9 mouse cellular contexts compared by ENCODE assay signal in genomic region chr14:76528641-76529040, GRCm38 (mm10). TPM values are rescaled to one million over a fixed set of nuclear protein-coding genes. Genes with fewer than 3 reads are reported as not detected.
DNase-seq lines count a peak whose midpoint lies in the region; ATAC-seq and TF ChIP-seq lines count a peak whose summit lies in the region.
"Had no signal": no experiment of that assay in that cellular context is flagged by ENCODE, and none has a peak within 500 bp of the region (broad histone marks: within the 10 kb centered on the region; RNA-seq: fewer than 3 reads in every experiment).

No protein-coding gene starts in this region.

- no peak overlapping the region for H3K9ac ChIP-seq in heart, embryonic 14.5 days (ENCODE audit: low read length)

- no peak; the same call in 1 of the 2 replicates for ATAC-seq in heart, embryonic 14.5 days (ENCODE audit: insufficient number of reproducible peaks, insufficient read depth, low FRiP score, low read depth)

- peaks cover 37 to 45% of the 10 kb centered on the region in 2 experiments for H3K4me1 ChIP-seq in heart, embryonic 14.5 days (ENCODE audit: control insufficient read depth in 2 of 2, insufficient read depth in 2 of 2, low read length in 2 of 2)

- H3K4me3 ChIP-seq in gastrocnemius, adult 2 months: no peak overlapping the region
- no peak overlapping the region for H3K4me3 ChIP-seq in heart, embryonic 14.5 days (ENCODE audit: control insufficient read depth in 1 of 2, insufficient read depth in 1 of 2, low read depth in 1 of 2, low read length in 2 of 2)

- peak overlapping the region; percentile 77 for H3K27ac ChIP-seq in gastrocnemius, adult 2 months
- peak overlapping the region; percentile 13 to 46; a peak in 3 of 4 replicates for H3K27ac ChIP-seq in heart, embryonic 14.5 days (replicated peaks in 1 of 2; ENCODE audit: control insufficient read depth in 1 of 2, insufficient read depth in 1 of 2, low read depth in 2 of 2, low read length in 2 of 2)

- peak; percentile 57 for DNase-seq in gastrocnemius, adult 2 months
- no peak for DNase-seq in gastrocnemius, postnatal 10 days
- peak; percentile 41 for DNase-seq in retina, postnatal 1 day
- no peak for DNase-seq in retina, embryonic 14.5 days (ENCODE audit: low spot score)
- no peak for DNase-seq in spleen, postnatal 4 days (ENCODE audit: low spot score in 2 of 2)
- DNase-seq in ovary, postnatal 14 days (ENCODE audit: low spot score): no peak
- no peak for DNase-seq in natural killer cell, adult 2 months (ENCODE audit: low spot score in 2 of 2)
- DNase-seq: lung, postnatal 14 days had no signal

- no peaks in the 10 kb centered on the region for H3K9me3 ChIP-seq in heart, embryonic 14.5 days (ENCODE audit: control insufficient read depth, low read length)

- intact Hi-C loops in gastrocnemius, adult 2 months (cut with DNase I): no loop called here

- H3K27me3 ChIP-seq in heart, embryonic 14.5 days (ENCODE audit: control insufficient read depth, insufficient read depth, low read length): no peaks in the 10 kb centered on the region

- no peak overlapping the region for H3K4me2 ChIP-seq in heart, embryonic 14.5 days (ENCODE audit: low read length)

- no peaks in the 10 kb centered on the region for H3K36me3 ChIP-seq in heart, embryonic 14.5 days (ENCODE audit: control insufficient read depth, insufficient read depth, low read length)

- WGBS in heart, embryonic 14.5 days: 43% methylated on average over 5 of the region's 5 CpGs

- TF ChIP-seq CTCF in gastrocnemius, adult 2 months (IDR thresholded peaks at IDR 0.05): no peak

RNA-seq across cellular contexts. Expression of gene Serp2, which starts 28.0 kb away (rescaled TPM):
- under 1 TPM in 1 of 2 experiments, not detected in 1; 0.64 TPM for total RNA-seq in gastrocnemius, adult 2 months (2021)
- total RNA-seq in gastrocnemius, postnatal 10 days (2021): 1 to 10 TPM; 1.8 to 2.4 TPM
- 9.2 and 9.5 TPM in 2 replicates for polyA plus RNA-seq in heart, embryonic 14.5 days (2014; fragmentation: Nextera tagmentation; extraction: Ambion mirVana)

Comparison
In these comparisons a context has a peak if more than half of its experiments do, and no peak if none do; other contexts are left out.
1. DNase-seq: peak in gastrocnemius, adult 2 months (single experiment) and retina, postnatal 1 day (single experiment); none in gastrocnemius, postnatal 10 days (single experiment), retina, embryonic 14.5 days (single experiment), spleen, postnatal 4 days (0 of 2), ovary, postnatal 14 days (single experiment) and natural killer cell, adult 2 months (0 of 2).